Mouse (Mus musculus) leukemia stem cell, adult 10-12 weeks (primary cell): ENCODE measurements around the gene Wtap. TPM values are rescaled to one million over a fixed set of nuclear protein-coding genes. Genes with fewer than 3 reads are reported as not detected.

ENCODE experiments used
- polyA plus RNA-seq: library from polyadenylated mRNA; stranded (reverse); fragments of >175 nt; gene quantifications from 2 replicates; pipeline ENCODE4 v1.2.3, GENCODE M21; 2012; ENCODE audit warnings: low replicate concordance

The Wtap gene
- 17.9 and 19.2 TPM in 2 replicates for polyA plus RNA-seq

GRCm38 (mm10) chr17:12994069-12994468, at the start of gene Wtap:
Wtap (minus strand) TSS chr17:12994169.

GRCm38 (mm10) chr17:13006546-13006945, 12.6 kb upstream of the Wtap start, which contains the start of gene Sod2:
Sod2 (plus strand) TSS chr17:13006846.

GRCm38 (mm10) chr17:12960331-12960873, 33.6 kb downstream of the Wtap start, which contains the start of gene Acat2:
Acat2 (minus strand) TSS chr17:12960747.

GRCm38 (mm10) chr17:12940151-12940805, 53.7 kb downstream of the Wtap start, which contains the start of gene Acat3:
Acat3 (minus strand) TSS chr17:12940600.

Other genes starting within 250 kb of the Wtap start
- 3.1 and 4.5 TPM in 2 replicates for gene Igf2r, start 224.5 kb downstream of the Wtap start, polyA plus RNA-seq
- gene Mas1, start 126.0 kb downstream of the Wtap start, polyA plus RNA-seq = not detected in 2 replicates
- not detected in 2 replicates for gene Mrgprh, start 118.1 kb downstream of the Wtap start, polyA plus RNA-seq
- gene Pnldc1, start 83.9 kb downstream of the Wtap start, polyA plus RNA-seq = 0.51 and 0.82 TPM in 2 replicates
- 7.2 and 49.7 TPM in 2 replicates for gene Tcp1, start 78.5 kb downstream of the Wtap start, polyA plus RNA-seq
- 16.2 and 51.3 TPM in 2 replicates for gene Mrpl18, start 77.8 kb downstream of the Wtap start, polyA plus RNA-seq
- not detected in 2 replicates for gene Acat3, start 53.6 kb downstream of the Wtap start, polyA plus RNA-seq
- 1.2 and 2.2 TPM in 2 replicates for gene Acat2, start 33.4 kb downstream of the Wtap start, polyA plus RNA-seq
- gene Sod2, start 12.7 kb upstream of the Wtap start, polyA plus RNA-seq = 283 and 458 TPM in 2 replicates
- gene Gpr31b, start 58.1 kb upstream of the Wtap start, polyA plus RNA-seq = not detected in 2 replicates
- not detected in 2 replicates for gene Tcp10b, start 66.9 kb upstream of the Wtap start, polyA plus RNA-seq
- gene Unc93a, start 137.6 kb upstream of the Wtap start, polyA plus RNA-seq = not detected in 2 replicates
- not detected in 2 replicates for gene Smok2a, start 227.0 kb upstream of the Wtap start, polyA plus RNA-seq
- gene Smok2b, start 236.1 kb upstream of the Wtap start, polyA plus RNA-seq = not detected in 2 replicates